Mouse (Mus musculus) B cell, adult (primary cell): ENCODE measurements around the gene Vkorc1. TPM values are rescaled to one million over a fixed set of nuclear protein-coding genes. Genes with fewer than 3 reads are reported as not detected.

ENCODE experiments used
- total RNA-seq: library from RNA; stranded (reverse); gene quantifications from 4 replicates; pipeline ENCODE4 v1.2.4, GENCODE M21; 2023; ENCODE audit not compliant: inconsistent age

Gene Vkorc1
- total RNA-seq: 13.7 to 16.1 TPM (median 14.6 TPM) in 4 replicates

DNA sequence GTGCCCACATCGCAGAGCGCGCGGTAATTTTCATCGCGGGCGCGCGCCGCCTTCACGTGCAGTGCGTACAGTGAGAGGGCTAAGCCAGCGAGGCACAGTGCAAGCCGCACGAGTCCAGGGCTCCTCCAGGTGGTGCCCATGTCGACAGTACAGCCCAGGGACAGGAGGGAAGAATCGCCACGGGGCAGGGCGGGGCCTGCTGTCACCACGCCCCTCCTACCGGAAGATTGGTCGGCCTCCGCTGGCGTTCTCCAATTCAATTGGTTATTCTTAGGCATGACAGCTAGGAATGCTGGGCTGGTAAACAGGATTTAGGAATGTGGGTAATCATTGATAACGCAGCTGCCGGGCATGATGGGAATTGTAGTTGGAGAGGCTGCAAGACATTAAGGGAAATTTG lies at the start of gene Vkorc1, which contains the start of gene Gm21974:
Gene Vkorc1, minus strand, starts transcription at position 176 of the 400 bp plus-strand sequence.
Gene Gm21974, minus strand, starts transcription at position 13 of the 400 bp plus-strand sequence.

DNA sequence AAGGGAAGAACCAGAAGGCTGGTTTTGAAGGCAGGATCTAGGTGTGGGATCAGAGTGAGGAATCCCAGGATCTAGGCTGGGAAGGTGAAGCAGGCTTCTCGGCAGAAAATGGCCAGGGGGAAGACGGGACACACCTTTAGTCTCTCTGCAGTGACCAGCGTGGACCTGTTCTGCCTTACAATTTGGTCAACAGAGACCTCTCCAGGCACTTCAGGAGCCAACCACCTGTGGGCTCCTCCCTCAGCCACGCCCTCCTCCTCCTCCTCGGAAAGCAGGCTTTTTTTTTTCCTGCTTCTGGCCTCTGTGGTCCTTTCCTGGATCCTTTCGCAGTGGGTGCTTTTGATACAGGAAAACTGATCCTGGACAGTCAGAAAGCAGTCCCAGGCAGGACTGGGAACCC lies 34.5 kb upstream of the Vkorc1 start, which contains the start of gene Prss8:
Gene Prss8, minus strand, starts transcription at position 182 of the 400 bp plus-strand sequence.

DNA sequence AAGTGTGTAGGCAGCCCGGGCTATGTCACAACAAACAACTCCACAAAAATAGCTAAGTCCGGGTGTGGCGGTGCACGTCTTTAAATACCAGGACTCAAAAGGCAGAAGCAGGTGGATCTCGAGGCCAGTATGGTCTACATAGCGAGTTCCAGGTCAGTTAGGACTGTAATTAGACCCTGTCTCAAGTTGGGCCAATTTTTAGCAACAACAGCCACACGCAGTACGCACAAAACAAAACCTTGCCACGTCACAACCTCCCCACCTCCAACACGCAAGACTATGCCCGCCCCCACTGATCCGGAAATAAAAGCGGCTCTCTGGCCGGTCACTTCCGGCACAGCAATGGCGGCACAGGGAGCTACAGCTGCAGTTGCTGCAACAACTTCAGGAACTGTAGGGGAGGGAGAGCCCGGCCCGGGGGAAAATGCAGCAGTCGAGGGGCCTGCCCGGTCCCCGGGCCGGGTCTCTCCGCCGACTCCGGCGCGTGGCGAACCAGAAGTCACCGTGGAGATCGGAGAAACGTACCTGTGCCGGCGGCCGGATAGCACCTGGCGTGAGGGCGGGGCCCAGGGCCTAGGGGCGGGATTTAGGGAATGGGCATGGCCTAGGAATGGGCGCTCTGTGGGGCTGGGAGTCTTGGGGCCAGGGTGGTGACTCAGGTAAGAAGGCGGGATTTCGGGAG lies 16.9 kb upstream of the Vkorc1 start, which contains the start of gene Kat8:
Gene Kat8, plus strand, starts transcription at position 327 of the 682 bp plus-strand sequence.

DNA sequence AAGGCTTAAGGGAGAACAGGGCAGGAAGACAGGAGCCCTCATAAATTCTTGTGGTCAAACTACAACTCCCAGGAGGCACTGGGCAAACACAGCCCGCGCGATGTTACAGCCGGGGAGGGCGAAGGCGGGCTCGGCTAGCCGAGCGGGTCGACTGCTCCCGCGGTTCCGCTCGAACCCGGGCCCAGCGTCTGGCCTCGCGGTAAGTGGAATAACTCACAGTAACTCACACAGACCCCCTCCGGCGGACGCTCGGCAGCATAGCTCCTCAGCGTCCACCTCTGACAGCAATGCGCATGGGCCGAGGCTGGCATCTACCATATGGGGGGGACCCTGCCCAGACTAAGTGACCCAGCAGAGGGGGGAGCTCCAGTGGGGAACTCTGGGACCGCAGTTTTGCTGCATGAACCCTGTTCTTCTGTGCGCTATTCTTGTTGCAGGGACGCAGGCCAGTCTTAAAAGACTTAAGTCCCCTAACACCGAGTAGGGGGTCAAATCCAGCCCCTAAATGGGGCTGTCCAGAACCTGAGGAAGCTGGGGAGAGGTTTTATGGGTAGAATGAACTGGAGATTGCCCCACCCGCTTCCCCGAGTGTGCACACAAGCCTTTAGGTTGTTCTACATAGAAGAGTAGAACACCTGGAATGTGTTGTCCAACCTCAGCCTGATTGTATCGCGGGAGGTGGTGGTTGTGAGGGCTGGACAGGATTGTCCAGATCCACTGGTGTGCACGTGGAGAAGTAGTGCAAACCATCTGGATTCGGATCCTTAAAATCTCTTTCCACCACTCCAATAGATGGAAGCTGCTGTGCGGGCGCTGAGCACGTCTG lies 8.8 kb upstream of the Vkorc1 start, which contains the start of gene Bckdk:
Gene Bckdk, plus strand, starts transcription at position 112 of the 826 bp plus-strand sequence.

DNA sequence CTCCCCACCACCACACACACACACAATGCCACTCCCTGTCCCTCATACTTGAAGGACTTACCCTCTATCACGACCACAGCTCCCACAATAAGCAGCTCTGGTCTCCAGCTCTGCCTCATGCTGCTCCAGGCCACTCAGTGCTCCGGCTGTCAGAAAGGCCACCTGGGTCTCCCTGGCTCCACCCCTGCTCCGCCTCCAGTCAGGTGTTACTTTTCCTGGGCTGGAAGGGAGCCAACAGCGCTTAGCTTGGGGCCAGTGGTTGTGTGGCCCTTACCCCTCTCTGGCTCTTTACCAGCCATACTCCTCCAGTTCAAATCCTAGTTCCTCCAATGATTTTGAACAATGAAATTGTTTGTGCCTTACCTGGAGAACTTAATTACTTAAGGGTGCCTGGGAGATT lies 4.6 kb downstream of the Vkorc1 start, which contains the start of gene Prss53:
Gene Prss53, minus strand, starts transcription at position 173 of the 400 bp plus-strand sequence.

DNA sequence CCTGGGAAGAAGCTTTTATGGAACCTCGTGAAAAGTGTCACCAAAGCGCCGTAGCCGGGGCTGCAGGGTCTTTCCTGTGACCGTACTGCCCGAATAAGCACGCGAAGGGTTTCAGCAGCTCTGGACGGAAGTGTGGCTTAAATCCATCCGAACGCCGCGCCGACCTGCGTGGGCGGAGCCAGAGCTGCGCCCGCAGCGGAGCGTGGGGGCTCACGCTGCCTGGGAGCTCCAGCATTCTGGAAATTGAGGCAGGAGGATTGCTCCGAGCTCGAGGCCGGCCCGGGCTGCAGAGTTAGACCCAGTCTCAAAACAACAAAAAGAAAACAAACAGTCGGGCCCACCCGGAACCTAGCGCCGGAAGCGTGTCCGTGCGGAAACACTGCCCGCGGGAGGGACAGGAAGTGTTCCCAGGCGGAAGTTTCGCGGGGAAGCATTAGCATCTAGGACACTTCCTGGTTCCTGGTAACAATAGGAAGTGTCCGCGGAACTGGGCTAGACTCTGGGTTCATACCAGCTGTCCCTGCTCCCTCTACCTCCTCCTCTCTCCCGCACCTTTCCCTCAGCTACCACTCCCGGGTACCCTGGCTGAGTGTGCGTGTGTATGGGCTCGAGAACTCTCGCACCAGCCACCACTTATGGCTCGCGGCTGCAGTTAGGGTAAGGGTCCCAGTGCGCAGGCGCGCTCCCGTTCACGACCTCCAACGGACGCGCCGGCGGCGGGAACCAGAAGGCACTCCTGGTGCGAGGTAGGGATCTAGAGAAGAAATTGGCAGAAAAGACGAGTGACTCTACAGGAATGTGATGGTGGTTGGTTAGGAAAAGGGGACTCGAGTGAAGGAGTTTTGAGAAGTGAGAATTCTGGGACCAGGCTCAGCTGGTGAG lies 18.7 kb downstream of the Vkorc1 start, which contains the start of gene Zfp668:
Gene Zfp668, minus strand, starts transcription at position 362 of the 882 bp plus-strand sequence.

DNA sequence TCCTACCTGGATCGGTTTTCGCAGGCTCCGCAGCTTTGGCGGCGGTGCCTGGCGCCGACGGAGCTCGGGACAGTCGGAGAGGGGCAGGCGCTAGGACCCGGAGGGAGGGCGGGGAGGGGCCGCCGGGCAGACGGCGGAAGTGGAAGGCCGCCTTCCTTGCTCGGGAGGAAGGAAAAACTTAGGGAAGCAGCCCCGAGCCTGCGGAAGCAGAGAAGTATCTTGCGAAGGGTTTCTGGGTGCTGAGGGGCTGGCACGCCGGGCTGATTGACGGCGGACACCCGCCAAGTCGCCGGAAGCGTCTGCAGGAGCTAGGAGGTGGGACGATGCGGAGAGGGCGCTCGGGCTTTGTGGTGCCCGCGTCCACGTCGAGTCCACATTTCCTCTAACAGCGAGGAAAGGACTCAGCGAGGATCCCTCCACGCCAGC lies 19.4 kb downstream of the Vkorc1 start, which contains the start of gene Zfp646:
Gene Zfp646, plus strand, starts transcription at position 181 of the 426 bp plus-strand sequence.

Other genes starting within 250 kb of the Vkorc1 start
- gene Bcl7c, start 186.7 kb downstream of the Vkorc1 start, total RNA-seq: 43.3 to 65.2 TPM (median 58.3 TPM) in 4 replicates
- gene Ctf1, start 182.9 kb downstream of the Vkorc1 start, total RNA-seq: not detected in 4 replicates
- not detected in 4 replicates for gene Ctf2, start 163.5 kb downstream of the Vkorc1 start, total RNA-seq
- gene Fbxl19, start 151.1 kb downstream of the Vkorc1 start, total RNA-seq: 17.0 to 19.0 TPM (median 17.8 TPM) in 4 replicates
- 32.3 to 37.7 TPM (median 35.3 TPM) in 4 replicates for gene Orai3, start 125.8 kb downstream of the Vkorc1 start, total RNA-seq
- 73.8 to 89.8 TPM (median 79.6 TPM) in 4 replicates for gene Setd1a, start 118.9 kb downstream of the Vkorc1 start, total RNA-seq
- 1.00 to 2.5 TPM (median 1.3 TPM) in 3 of 4 replicates, not detected in the other for gene Gm49388, start 110.0 kb downstream of the Vkorc1 start, total RNA-seq
- 2.4 to 3.8 TPM (median 3.5 TPM) in 4 replicates for gene Hsd3b7, start 95.0 kb downstream of the Vkorc1 start, total RNA-seq
- 141 to 145 TPM (median 144 TPM) in 4 replicates for gene Stx4a, start 71.3 kb downstream of the Vkorc1 start, total RNA-seq
- gene Stx1b, start 71.1 kb downstream of the Vkorc1 start, total RNA-seq: not detected in 4 replicates
- gene Zfp646, start 19.4 kb downstream of the Vkorc1 start, total RNA-seq: 96.4 to 104 TPM (median 100 TPM) in 4 replicates
- gene Zfp668, start 18.8 kb downstream of the Vkorc1 start, total RNA-seq: 10.2 to 19.0 TPM (median 14.3 TPM) in 4 replicates
- gene Prss53, start 4.6 kb downstream of the Vkorc1 start, total RNA-seq: 0.30 to 0.78 TPM (median 0.46 TPM) in 4 replicates
- not detected in 4 replicates for gene Gm21974, start 163 bp downstream of the Vkorc1 start, total RNA-seq
- 24.4 to 36.9 TPM (median 28.0 TPM) in 4 replicates for gene Bckdk, start 8.5 kb upstream of the Vkorc1 start, total RNA-seq
- gene Kat8, start 16.9 kb upstream of the Vkorc1 start, total RNA-seq: 42.4 to 44.8 TPM (median 42.7 TPM) in 4 replicates
- not detected in 4 replicates for gene Prss8, start 34.5 kb upstream of the Vkorc1 start, total RNA-seq
- 2.5 to 4.6 TPM (median 3.6 TPM) in 4 replicates for gene Prss36, start 51.1 kb upstream of the Vkorc1 start, total RNA-seq
- gene Fus, start 71.8 kb upstream of the Vkorc1 start, total RNA-seq: 714 to 860 TPM (median 834 TPM) in 4 replicates
- gene Pycard, start 98.2 kb upstream of the Vkorc1 start, total RNA-seq: 25.0 to 31.2 TPM (median 27.9 TPM) in 4 replicates
- gene Trim72, start 108.3 kb upstream of the Vkorc1 start, total RNA-seq: 0.69 to 1.1 TPM (median 0.91 TPM) in 4 replicates
- gene Itgam, start 167.0 kb upstream of the Vkorc1 start, total RNA-seq: 1.6 to 3.3 TPM (median 2.1 TPM) in 4 replicates
- gene Gm49368, start 167.1 kb upstream of the Vkorc1 start, total RNA-seq: not detected in 4 replicates
- gene Itgax, start 233.9 kb upstream of the Vkorc1 start, total RNA-seq: 1.5 to 3.1 TPM (median 2.0 TPM) in 4 replicates